Mouse (Mus musculus): ENCODE results near the gene Myh7. TPM values are rescaled to one million over a fixed set of nuclear protein-coding genes. Genes with fewer than 3 reads are reported as not detected.

Gene Myh7
- polyA plus RNA-seq, 1 experiment from 2014 or later = 2.6 TPM

MicroRNAs encoded within 50 kb of the gene (microRNA counts, 519-probe panel; counts per million panel counts)
- microRNA mmu-miR-208a = 2,272 counts per million, percentile 54 among the panel's probes with 10 or more counts
- microRNA mmu-miR-208b = 1,707 counts per million, percentile 24 among the panel's probes with 10 or more counts

Small RNA genes within 50 kb of the gene (microRNA-seq; reads per million reads assigned to microRNA genes)
- gene Mir208a (3.6 reads per million, percentile 10 among the genes with 10 or more reads in this experiment), gene Mir208b (45.3 reads per million, percentile 38 among the genes with 10 or more reads in this experiment)

Other genes with a start within 250 kb of the Myh7 start
- gene Slc7a8, start 212.7 kb downstream of the Myh7 start, polyA plus RNA-seq (2015; fragmentation: Nextera tagmentation; extraction: Ambion mirVana) = 45.7 and 60.3 TPM in 2 replicates
- 0.13 TPM in 1 of 2 replicates, not detected in the other for gene Rnf212b, start 180.5 kb downstream of the Myh7 start, polyA plus RNA-seq (2015; fragmentation: Nextera tagmentation; extraction: Ambion mirVana)
- 6.1 and 10.2 TPM in 2 replicates for gene Homez, start 123.7 kb downstream of the Myh7 start, polyA plus RNA-seq (2015; fragmentation: Nextera tagmentation; extraction: Ambion mirVana)
- gene Ppp1r3e, start 117.1 kb downstream of the Myh7 start, polyA plus RNA-seq (2015; fragmentation: Nextera tagmentation; extraction: Ambion mirVana) = 1.4 and 1.8 TPM in 2 replicates
- 5.1 and 5.8 TPM in 2 replicates for gene Bcl2l2, start 111.2 kb downstream of the Myh7 start, polyA plus RNA-seq (2015; fragmentation: Nextera tagmentation; extraction: Ambion mirVana)
- gene Gm20521, start 111.2 kb downstream of the Myh7 start, polyA plus RNA-seq (2015; fragmentation: Nextera tagmentation; extraction: Ambion mirVana) = 0.49 and 0.76 TPM in 2 replicates
- gene Pabpn1, start 102.1 kb downstream of the Myh7 start, polyA plus RNA-seq (2015; fragmentation: Nextera tagmentation; extraction: Ambion mirVana) = 79.8 and 84.7 TPM in 2 replicates
- 21.2 and 23.8 TPM in 2 replicates for gene Slc22a17, start 81.5 kb downstream of the Myh7 start, polyA plus RNA-seq (2015; fragmentation: Nextera tagmentation; extraction: Ambion mirVana)
- 17.1 and 18.0 TPM in 2 replicates for gene Efs, start 68.5 kb downstream of the Myh7 start, polyA plus RNA-seq (2015; fragmentation: Nextera tagmentation; extraction: Ambion mirVana)
- gene Il25, start 61.9 kb downstream of the Myh7 start, polyA plus RNA-seq (2015; fragmentation: Nextera tagmentation; extraction: Ambion mirVana) = 0.12 TPM in 1 of 2 replicates, not detected in the other
- gene Cmtm5, start 58.4 kb downstream of the Myh7 start, polyA plus RNA-seq (2015; fragmentation: Nextera tagmentation; extraction: Ambion mirVana) = 2.0 and 2.8 TPM in 2 replicates
- 0.46 and 0.77 TPM in 2 replicates for gene Myh6, start 27.7 kb downstream of the Myh7 start, polyA plus RNA-seq (2015; fragmentation: Nextera tagmentation; extraction: Ambion mirVana)
- gene Gm17428, start 17.7 kb downstream of the Myh7 start, polyA plus RNA-seq (2015; fragmentation: Nextera tagmentation; extraction: Ambion mirVana) = not detected in 2 replicates
- 87.2 and 89.2 TPM in 2 replicates for gene Ngdn, start 20.8 kb upstream of the Myh7 start, polyA plus RNA-seq (2015; fragmentation: Nextera tagmentation; extraction: Ambion mirVana)
- gene Zfhx2, start 97.7 kb upstream of the Myh7 start, polyA plus RNA-seq (2015; fragmentation: Nextera tagmentation; extraction: Ambion mirVana) = 2.7 and 3.0 TPM in 2 replicates
- gene Thtpa, start 100.2 kb upstream of the Myh7 start, polyA plus RNA-seq (2015; fragmentation: Nextera tagmentation; extraction: Ambion mirVana) = 17.9 and 20.7 TPM in 2 replicates
- 106 and 120 TPM in 2 replicates for gene Ap1g2, start 112.0 kb upstream of the Myh7 start, polyA plus RNA-seq (2015; fragmentation: Nextera tagmentation; extraction: Ambion mirVana)
- 0.82 and 1.2 TPM in 2 replicates for gene Jph4, start 122.3 kb upstream of the Myh7 start, polyA plus RNA-seq (2015; fragmentation: Nextera tagmentation; extraction: Ambion mirVana)
- gene Dhrs2, start 227.4 kb upstream of the Myh7 start, polyA plus RNA-seq (2015; fragmentation: Nextera tagmentation; extraction: Ambion mirVana) = 0.28 and 0.37 TPM in 2 replicates